Mouse (Mus musculus) Muller cell, postnatal 12 days (primary cell): ENCODE data around the gene Asic3.

ENCODE experiments used
- DNase-seq: peaks from one replicate; pipeline ENCODE4 v3.0.0-alpha.2; 2015; ENCODE audit errors: inconsistent ontology term

The Asic3 gene

GRCm38 (mm10) chr5:24452030-24452690 lies 39.0 kb downstream of the Asic3 start, which contains the start of gene Agap3:
Agap3 (plus strand) TSS chr5:24452177.
- peak; percentile 37 for DNase-seq

GRCm38 (mm10) chr5:24452691-24453233 lies 39.6 kb downstream of the Asic3 start:
- DNase-seq, result peak; percentile 47

DNA sequence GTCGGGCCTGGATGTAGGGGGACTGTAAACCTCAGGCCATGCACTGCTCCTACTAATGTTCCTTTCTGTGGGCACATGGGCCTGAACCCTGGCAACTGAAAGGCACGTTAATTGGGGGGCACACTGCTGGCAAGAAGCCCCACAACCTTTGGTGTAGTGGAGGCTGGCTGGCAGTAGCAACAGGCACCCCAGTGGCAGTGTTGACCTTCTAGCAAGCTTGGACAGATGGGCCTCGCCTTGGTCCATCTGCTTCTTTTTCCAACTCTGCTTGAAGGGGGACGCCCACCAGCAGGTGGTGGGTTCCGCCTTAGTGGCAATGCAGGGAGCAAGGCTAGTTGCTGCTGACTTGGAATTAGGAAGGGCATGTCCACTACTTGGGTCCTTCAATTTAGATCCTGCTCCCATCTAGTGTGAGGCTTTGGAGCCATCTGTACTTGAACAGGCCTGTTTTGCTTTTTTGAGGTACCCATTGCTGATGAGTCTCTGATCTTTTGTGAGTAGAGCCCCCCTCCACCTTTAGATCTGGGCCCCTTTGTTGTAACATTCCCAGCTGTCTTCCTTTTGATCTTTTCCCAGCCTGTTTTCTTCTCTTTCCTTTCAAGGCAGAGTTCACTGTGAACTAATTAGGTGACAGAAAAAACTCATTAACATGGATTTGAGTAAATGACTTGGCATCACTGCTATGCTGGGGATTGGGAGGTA lies 40.2 kb downstream of the Asic3 start:
- DNase-seq, result peak; percentile 47

GRCm38 (mm10) chr5:24453985-24454303 lies 40.8 kb downstream of the Asic3 start:
- DNase-seq, result no peak

GRCm38 (mm10) chr5:24455076-24455475 lies 41.9 kb downstream of the Asic3 start:
- peak; percentile 38 for DNase-seq

DNA sequence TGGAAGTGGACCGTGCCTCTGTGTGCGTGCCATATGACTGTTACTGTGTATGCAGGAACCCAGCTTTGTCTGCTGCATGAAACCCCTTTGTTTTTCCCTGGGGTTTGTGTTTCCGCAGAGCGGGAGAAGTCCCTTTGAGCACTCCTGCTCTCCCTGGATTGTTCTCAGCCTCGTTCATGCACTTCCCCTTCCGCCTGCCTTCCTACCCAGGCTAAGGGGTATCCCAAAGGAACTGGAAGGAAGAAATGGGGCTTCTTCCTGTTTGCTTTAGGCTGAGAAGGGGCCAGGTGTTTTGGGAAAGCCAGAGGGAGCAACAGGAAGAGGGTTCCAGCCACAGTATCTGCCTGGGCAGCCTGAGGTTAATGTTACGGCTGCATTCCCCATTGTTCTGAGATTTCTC lies 42.4 kb downstream of the Asic3 start:
- DNase-seq, result no peak

- DNase-seq, result no peak
Observed at GRCm38 (mm10) chr5:24466762-24467161, 53.6 kb downstream of the Asic3 start.
